Mouse (Mus musculus) megakaryocyte, embryonic 14.5 days (primary cell): Measurements from ENCODE around the gene Lrrc8c.

Experiments used
- FLI1 ChIP-seq: IDR thresholded peaks from 2 replicates; pipeline ENCODE4 v1.6.1; 2012; ENCODE audit warnings: low read length, inconsistent platforms, mixed read lengths
- GATA1 ChIP-seq: IDR thresholded peaks from 3 replicates; pipeline ENCODE4 v1.6.1; 2012; ENCODE audit warnings: mixed read lengths, low read length, inconsistent platforms, borderline replicate concordance

DNA sequence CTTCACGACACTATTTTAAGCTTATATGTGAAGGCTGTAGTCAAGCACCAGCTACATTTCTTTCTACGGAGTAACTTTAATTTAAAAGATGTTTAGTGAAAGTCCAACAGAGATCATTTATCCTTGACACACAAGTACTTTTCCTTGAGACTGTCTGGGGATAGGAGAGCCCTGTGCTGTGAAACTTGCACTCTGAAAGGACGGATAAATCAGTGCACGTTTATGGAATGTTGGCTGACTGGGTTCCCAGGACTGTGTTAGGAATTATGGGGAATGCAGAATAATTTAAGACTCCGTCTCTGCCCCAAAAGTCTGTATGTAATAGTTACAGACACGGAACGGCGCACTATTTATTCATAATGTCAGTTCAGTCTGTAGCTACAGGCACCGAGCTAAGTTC, 74.4 kb downstream of the Lrrc8c start:
- no peak for TF ChIP-seq GATA1
- no peak for TF ChIP-seq FLI1
